Mouse (Mus musculus) E14TG2a.4 (cell line): ENCODE results near the gene Gm21915.

Experiments
- CTCF ChIP-seq: conservative IDR thresholded peaks from 2 replicates; pipeline ENCODE4 v1.5.1; 2014; ENCODE audit warnings: low read length
- NANOG ChIP-seq: IDR thresholded peaks from 2 replicates; pipeline ENCODE4 v1.6.1; 2014; ENCODE audit warnings: borderline replicate concordance, low read length, mixed read lengths
- POU5F1 ChIP-seq: IDR thresholded peaks from 2 replicates; pipeline ENCODE4 v1.6.1; 2014; ENCODE audit warnings: low read length, borderline replicate concordance

DNA sequence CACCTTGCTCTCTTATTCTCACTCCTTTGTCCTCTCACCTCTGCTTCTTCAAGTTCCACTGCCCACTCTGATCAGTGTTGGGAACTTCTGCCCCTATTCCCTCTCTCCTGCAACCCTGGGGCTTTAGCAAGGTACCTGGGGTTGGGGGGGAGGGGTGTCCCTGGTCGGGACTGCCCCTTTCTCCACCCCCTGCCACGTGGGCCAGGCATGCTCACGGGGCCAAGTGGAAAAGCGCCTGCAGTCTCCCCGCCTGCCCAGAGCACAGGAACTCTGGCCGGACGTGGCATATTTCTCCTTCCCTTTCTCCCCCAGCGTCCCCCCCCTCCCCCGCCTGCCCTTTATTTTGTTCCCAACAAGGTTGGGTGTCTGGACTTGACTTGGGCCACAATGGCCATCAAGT is 17.7 kb upstream of the Gm21915 start:
- TF ChIP-seq CTCF = no peak
- TF ChIP-seq NANOG = no peak
- no peak for TF ChIP-seq POU5F1
